Mouse (Mus musculus) urinary bladder, postnatal 0 days (tissue): ENCODE results near the gene Gys1. TPM values are rescaled to one million over a fixed set of nuclear protein-coding genes. Genes with fewer than 3 reads are reported as not detected.

ENCODE experiments used
- microRNA-seq: library from miRNA; unstranded; fragments of <30 nt; microRNA quantifications from one replicate; pipeline ENCODE4, GENCODE M21; 2016
- polyA plus RNA-seq: library from polyadenylated mRNA; unstranded; fragments of >200 nt; fragmentation: Nextera tagmentation; extraction: Ambion mirVana; gene quantifications from 2 replicates; pipeline ENCODE4 v1.2.1, GENCODE M21; 2015

The Gys1 gene
- polyA plus RNA-seq: 58.4 and 71.6 TPM in 2 replicates

DNA sequence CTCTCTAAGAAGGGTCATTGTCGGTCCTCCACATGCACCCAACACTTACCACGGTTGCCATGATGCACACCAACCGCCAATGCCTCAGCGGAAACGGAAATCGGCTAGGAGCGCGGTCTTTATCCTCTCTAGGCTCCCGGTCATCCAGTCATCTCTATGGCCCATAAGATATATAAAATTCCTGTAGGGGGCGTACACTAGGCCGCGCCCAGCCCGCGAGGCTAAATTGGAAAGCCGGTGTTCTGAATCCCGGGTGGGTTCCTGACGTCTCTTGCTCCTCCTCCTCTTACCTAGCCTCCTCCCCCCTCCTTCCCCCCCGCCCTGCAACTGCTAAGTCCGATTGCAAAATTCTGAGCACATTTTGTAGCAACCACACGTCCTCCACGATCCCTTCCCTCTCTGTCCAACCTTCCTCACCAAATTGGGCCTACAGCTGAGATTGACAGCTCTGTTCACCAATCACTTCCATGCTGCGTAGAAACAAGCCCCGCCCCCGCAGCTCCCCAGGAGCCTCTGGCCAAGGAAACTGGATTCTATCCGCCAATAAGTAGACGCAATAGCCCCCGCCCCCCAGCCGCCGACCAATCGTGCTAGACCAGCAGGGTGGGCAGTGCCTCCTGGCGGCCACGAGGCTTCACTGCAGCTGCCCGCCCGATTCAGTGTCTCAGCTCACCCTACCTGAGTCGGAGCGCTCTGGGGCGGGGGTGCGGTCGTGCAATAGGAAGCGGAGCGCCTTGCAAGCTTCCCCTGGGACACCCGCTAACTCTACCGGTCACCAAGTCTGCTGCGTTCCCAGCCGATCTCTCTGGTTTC lies at the start of gene Gys1:
Gys1 (plus strand) TSS at position 642 of the 813 bp plus-strand sequence.

DNA sequence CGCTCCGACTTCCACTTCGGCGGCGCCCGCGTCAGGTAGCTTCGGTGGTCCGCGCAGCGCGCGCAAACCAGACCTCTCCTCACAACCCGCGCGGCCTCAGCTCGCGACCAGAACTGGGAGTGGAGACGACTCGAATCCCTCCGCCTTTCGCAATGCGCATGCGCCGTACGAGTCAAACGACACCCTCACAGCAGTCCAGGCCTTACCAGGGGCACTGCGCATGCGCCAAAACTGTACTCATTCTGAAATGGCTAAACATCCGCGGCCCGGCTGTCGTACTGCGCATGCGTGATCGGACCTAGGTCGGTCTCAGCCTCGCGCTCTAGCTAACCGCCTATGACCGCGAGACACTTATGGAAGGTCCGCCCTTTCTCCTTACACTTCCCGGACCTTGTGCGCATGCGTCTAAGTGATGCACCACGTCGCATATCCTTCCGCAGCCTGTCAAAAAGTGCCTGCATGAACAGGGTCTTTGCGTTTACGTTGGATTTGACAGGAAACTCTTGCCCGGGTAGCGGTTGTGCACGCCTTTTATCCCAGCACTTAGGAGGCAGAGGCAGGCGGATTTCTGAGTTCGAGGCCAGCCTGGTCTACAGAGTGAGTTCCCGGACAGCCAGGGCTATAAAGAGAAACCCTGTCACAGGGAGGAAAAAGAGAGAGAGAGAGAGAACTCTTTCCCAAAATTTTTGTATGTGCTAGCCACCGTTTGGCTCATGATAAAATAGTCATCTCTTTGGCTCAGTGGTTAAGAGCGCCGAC lies 38.9 kb upstream of the Gys1 start, which contains the start of gene Snrnp70:
Snrnp70 (minus strand) TSS at position 165 of the 759 bp plus-strand sequence.

DNA sequence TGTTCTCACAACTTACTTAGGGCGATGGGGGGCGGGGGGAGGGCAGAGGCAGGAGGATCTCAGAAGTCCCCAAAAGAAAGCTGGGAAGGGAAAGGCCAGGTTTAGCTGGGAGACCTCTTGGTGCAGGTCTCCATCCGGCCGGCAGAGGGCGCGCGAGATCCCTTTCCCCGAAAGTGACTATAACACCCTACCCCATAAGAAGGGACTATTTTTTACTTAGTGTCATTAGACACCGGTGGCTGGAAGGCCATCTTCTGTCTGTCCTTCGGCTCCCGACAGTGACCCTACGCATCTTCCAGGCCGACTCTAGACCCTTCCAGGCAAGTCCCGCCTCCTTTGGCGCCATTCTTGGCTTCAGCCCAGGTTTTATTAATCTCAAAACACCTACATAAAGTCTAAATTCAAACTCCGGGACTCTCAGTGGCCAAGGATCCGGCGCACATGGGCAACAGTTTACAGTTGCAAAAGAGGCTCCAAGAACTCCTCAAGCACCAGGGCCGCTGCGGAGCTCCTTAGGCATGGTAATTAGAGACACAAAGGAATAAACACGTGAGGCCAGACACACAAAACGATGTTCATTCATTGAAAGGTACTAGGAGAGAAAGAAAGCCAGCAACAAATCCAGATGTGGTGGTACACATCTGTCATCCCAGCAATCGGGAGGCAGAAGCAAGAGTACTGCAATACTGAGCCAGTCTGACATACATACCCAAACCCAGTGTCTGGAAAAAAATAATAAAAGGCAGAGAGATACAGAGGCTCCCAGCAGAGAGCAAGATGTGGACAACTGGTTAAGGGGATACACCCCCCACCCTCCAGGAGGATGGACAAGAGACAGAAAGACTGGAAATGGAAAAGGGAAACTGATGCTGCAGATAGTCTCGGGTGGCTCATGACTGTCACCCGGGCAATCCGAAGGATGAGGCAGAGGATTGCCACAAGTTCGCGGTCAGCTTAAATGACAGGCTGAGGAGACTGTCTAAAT lies 29.3 kb upstream of the Gys1 start, which contains the start of gene Kcna7:
Kcna7 (plus strand) TSS at position 563 of the 985 bp plus-strand sequence.

DNA sequence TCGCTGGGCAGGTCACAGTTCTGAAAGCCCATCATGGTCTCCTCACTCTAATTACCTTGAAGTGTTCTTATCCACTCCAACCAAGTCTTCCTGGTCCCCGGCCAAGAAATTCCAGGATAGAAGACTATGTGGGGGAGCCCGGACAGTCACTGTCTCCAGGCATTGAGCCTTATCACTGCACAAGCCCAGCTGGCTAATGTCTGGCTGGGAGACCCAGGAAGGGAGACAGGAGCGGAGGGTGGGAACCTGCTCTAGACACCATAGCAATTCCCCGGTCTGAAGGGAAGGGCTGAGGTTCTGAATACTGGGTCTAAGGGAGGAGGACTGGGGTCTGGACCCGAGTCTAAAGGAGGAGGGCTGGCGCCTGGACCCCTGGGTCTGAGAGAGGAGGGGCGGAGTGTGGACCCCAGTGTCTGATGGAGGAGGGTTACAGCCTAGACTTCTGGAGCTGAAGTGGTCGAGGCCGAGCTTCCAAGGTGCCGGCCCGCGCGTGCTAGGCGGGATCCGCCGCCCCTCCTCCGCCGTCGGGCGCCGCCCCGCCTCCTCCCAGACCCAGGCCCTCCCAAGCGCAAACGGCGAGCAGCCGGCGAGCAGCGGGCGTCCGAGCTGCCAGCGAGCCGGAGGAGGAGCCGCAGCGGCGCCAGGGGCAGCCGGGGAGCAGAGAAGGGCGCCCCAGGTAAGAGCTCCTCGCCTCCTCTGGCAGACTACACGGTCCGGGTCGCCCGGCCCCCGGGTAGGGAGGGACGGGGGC lies 21.4 kb upstream of the Gys1 start, which contains the start of gene Ntf5:
Ntf5 (plus strand) TSS at position 583 of the 751 bp plus-strand sequence.

DNA sequence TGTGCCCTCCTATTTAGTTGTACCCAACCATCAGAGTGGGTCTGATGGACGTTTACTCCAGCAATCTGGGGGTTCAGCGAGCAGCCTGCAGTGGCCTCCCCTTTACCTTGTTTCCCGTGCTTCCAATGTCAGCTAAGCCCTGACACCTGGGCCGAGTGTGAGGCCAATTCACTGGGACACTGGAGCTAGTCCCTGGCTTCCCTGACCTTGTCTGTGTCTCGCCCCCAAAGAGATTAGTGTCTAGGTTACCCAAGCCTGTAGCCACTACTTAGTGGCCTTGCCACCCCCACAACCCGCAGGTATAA lies 14.1 kb upstream of the Gys1 start, which contains the start of gene Lhb:
Lhb (plus strand) TSS at position 206 of the 305 bp plus-strand sequence.

DNA sequence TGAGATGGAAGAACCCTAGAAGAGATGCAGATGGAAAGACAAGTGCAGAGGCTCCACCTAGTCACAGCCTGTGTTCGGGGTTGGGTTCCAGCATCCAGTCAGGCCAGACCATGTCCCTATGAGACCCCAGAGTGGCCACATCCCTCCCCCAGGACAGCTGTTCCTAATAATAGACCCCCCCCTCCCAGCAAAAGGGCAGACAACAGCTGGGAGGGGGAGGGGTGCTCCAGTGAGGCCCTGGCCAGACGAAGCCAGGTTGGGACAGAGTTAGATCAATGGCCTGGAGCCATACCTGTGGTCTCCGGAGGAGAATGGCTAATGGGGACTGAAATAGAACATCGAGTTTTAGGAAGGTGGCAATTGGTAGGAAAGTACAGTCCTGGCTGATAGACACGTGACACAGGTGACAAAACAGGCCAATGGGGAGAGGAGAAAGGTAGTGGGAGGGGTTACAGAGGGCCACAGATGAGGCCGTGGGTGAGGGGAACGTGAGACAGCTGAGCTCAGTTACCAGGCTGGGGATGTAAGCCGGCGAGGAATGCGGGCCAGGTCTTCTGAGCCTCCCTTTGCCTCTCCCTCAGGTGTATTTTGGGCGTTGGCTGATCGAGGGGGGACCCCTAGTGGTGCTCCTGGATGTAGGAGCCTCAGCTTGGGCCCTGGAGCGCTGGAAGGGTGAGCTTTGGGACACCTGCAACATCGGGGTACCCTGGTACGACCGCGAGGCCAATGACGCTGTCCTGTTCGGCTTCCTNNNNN lies 3.1 kb downstream of the Gys1 start, which contains the start of gene Ruvbl2:
Ruvbl2 (minus strand) TSS at position 576 of the 756 bp plus-strand sequence.

DNA sequence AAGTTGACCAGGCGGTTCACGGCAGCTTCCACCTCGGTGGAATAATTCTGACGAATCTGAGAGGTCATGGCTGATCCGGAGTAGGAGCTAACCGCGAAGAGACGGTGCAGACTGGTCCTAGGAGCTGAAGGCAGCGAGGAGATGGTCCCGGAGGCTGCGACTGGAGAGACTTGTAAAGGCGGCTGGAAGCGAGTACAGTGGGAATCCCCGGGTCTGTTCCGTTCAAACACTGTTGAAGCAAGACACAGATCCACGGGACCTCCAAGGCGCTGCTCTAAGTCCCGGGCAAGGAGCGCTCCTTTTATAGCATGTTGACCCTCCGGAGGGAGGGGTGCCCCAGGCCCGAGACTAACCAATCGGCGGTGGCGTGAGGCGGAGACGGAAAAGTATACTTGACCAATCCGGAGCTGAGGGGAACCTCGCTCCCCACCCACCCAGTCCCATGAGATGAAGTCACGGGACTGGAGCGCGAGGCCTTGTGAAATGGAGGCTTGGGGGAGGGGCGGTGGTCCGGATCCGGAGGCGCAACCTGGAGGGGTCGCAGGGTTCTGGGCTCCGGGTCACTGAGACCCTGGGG lies 25.0 kb downstream of the Gys1 start, which contains the start of gene Ftl1:
Ftl1 (minus strand) TSS at position 321 of the 577 bp plus-strand sequence.

DNA sequence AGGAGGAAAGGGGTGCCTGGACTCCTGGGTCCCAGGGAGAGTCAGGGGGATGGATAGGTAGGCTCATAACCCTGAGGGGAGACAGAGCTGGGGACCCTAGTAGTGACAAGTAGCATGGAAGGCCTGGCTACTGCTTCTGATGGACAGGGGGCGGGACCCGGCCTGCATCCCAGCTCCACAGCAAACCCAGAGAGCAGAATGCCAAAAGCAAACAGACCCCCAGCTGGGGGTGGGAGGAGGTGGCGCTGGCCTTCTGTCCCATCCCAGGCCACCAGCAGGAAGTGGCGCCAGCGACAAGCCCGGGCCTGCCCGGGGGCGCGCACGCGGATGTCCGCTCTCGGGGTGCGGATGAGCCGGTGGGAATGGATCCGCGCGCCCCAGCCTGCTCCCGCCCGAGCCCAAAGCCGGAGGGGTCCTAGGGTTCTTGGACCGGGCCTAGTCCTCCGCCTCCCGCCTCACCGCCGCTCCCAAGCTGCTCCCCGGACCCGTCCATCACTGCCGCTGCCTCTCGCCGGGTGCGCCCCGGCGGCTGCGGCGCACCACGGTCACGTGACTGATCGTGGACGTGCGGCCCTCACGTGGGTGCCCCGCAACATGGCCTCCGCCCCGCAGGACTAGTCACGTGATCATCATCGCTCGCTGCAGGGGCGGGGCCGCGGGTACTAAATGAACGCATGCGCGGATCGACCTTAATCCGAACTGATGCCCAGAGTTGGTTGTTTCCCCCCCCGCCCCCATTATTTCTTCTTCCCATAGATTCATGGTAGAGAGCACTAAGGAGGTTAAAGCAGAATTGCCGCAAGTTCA lies 31.8 kb downstream of the Gys1 start, which contains the start of gene Bax:
Bax (minus strand) TSS at position 616 of the 807 bp plus-strand sequence.

DNA sequence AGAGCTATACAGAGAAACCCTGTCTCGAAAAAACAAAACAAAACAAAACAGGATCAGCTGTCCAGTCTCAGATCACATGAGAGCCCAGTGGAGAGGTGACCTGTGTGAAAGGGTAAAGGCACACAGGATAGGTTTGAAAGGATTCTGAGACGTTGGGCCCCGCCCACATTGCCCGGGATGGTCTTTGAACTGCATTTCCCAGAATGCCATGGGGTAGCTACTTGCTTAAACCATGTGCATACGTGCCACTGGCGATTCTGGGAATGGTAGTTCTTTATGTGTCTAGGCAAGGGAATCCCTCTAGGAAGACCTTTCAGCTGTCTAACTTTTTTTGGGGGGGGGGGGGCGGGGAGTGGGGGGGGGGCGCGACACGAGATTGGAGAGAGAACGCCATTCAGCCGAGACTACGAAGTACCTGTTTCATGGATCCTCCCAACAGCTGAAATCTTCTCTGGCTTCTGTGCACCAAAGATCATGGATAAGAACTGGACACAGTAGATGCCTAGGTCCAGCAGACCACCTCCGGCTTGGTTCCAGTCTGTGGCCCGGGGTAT lies 46.8 kb downstream of the Gys1 start, which contains the start of gene Tulp2:
Tulp2 (plus strand) TSS at position 504 of the 554 bp plus-strand sequence.

DNA sequence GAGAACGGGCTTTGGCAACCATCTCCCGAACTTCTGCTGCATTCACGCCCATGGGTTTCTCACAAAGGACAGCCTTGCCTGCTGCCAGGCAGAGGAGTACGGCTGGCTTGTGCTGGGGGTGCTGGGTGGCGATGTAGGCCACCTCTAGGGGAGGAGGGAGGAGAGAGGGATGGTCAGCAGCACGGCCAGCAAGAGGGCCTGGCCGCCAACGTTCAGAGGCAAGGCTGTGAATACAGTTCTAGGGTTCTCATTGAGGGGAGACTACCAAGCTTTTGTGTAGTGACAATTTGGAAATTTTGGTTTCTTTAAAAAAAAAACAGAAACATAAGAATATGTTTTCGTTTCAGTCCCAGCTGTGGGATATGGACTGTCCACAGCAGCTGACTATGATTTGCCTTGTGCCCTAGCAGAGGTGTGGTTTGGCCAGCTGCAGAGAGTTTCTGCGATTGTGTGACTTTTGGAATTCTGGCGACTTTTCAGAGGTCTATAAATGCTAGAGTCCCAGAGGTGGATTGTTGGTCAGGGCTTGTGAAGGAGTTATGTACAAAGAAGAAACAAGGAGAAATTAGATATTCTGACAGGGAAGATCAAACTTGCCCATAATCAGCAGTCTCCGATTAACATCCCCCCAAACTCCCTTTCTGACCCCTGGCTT lies 52.2 kb downstream of the Gys1 start, which contains the start of gene Gm45808:
Gm45808 (minus strand) TSS at position 51 of the 655 bp plus-strand sequence.

DNA sequence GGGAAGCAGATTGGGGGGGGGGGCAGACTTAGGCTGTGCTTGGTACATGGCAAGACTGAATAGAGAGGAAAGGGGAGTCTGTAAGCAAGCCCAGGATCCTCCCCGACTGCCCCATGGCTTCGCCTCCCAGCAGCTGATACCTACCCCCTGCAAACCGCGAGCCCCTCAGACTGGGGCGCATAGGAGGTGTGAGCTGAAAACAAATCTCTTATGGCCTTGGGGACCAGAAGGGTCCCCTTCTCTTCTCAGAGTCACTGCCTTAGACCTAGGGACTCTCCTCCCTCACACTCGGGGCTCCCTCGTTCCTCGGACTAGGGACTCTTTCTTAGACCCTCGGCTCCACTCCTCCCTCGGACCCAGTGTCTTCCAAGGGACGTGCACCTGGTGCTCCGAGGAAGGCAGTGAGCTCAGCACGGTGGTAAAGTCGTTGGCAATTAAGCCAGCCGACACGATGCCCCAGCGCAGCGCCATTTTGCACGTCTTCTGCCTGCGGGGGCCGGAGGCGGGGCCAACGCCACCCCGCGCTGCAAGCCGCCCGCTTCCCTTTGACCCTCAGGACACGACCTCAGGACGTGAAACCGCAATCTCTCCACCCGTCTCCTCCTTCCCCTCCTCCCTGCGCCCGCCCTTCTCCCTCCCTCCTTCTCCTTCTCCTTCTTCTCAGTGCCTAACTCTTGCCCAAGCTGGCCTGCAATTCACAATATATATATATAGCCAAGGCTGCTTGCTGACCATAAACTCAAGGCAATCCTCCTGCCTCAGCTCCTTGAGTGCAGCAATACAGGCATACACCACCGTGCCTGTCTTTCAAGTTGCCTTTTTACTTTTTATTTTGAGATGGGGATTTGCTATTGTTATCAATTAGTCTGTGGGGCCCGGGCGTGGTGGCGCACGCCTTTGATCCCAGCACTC lies 53.9 kb downstream of the Gys1 start, which contains the start of gene Dhdh:
Dhdh (minus strand) TSS at position 513 of the 912 bp plus-strand sequence.

Small RNA genes within 50 kb of the gene (microRNA-seq; reads per million reads assigned to microRNA genes)
- not detected for gene Gm22133

Other genes with a start within 250 kb of the Gys1 start
- gene Ccdc155, start 230.0 kb upstream of the Gys1 start, polyA plus RNA-seq: 0.26 and 0.35 TPM in 2 replicates
- 13.9 and 16.5 TPM in 2 replicates for gene Dkkl1, start 222.7 kb upstream of the Gys1 start, polyA plus RNA-seq
- gene Tead2, start 219.1 kb upstream of the Gys1 start, polyA plus RNA-seq: 39.4 and 41.4 TPM in 2 replicates
- gene Cd37, start 195.7 kb upstream of the Gys1 start, polyA plus RNA-seq: 4.2 and 18.7 TPM in 2 replicates
- not detected in 2 replicates for gene Slc6a16, start 193.8 kb upstream of the Gys1 start, polyA plus RNA-seq
- not detected in 2 replicates for gene Slc6a21, start 157.3 kb upstream of the Gys1 start, polyA plus RNA-seq
- 17.6 and 18.0 TPM in 2 replicates for gene Trpm4, start 101.1 kb upstream of the Gys1 start, polyA plus RNA-seq
- 0.17 and 0.27 TPM in 2 replicates for gene Hrc, start 99.6 kb upstream of the Gys1 start, polyA plus RNA-seq
- 0.91 and 2.1 TPM in 2 replicates for gene Ppfia3, start 67.8 kb upstream of the Gys1 start, polyA plus RNA-seq
- gene Lin7b, start 64.3 kb upstream of the Gys1 start, polyA plus RNA-seq: 23.4 and 26.6 TPM in 2 replicates
- 81.3 and 94.3 TPM in 2 replicates for gene Snrnp70, start 39.1 kb upstream of the Gys1 start, polyA plus RNA-seq
- gene Kcna7, start 29.2 kb upstream of the Gys1 start, polyA plus RNA-seq: 0.28 TPM in 1 of 2 replicates, not detected in the other
- gene Ntf5, start 21.1 kb upstream of the Gys1 start, polyA plus RNA-seq: 3.9 and 4.3 TPM in 2 replicates
- not detected in 2 replicates for gene Lhb, start 14.0 kb upstream of the Gys1 start, polyA plus RNA-seq
- gene Ruvbl2, start 3.3 kb downstream of the Gys1 start, polyA plus RNA-seq: 42.6 and 47.1 TPM in 2 replicates
- 3,306 and 5,466 TPM in 2 replicates for gene Ftl1, start 25.0 kb downstream of the Gys1 start, polyA plus RNA-seq
- gene Bax, start 32.1 kb downstream of the Gys1 start, polyA plus RNA-seq: 169 and 185 TPM in 2 replicates
- gene Tulp2, start 47.0 kb downstream of the Gys1 start, polyA plus RNA-seq: 0.48 and 0.69 TPM in 2 replicates
- gene Gm45808, start 52.0 kb downstream of the Gys1 start, polyA plus RNA-seq: not detected in 2 replicates
- gene Dhdh, start 54.0 kb downstream of the Gys1 start, polyA plus RNA-seq: 2.6 and 3.0 TPM in 2 replicates
- 170 and 174 TPM in 2 replicates for gene Nucb1, start 75.6 kb downstream of the Gys1 start, polyA plus RNA-seq
- gene Ppp1r15a, start 91.4 kb downstream of the Gys1 start, polyA plus RNA-seq: 18.5 and 26.0 TPM in 2 replicates
- 2.5 and 2.8 TPM in 2 replicates for gene Plekha4, start 91.5 kb downstream of the Gys1 start, polyA plus RNA-seq
- gene Hsd17b14, start 120.0 kb downstream of the Gys1 start, polyA plus RNA-seq: 15.2 and 15.7 TPM in 2 replicates
- gene Bcat2, start 135.3 kb downstream of the Gys1 start, polyA plus RNA-seq: 28.3 TPM in 2 replicates
- gene Fgf21, start 180.6 kb downstream of the Gys1 start, polyA plus RNA-seq: 0.17 and 0.23 TPM in 2 replicates
- gene Fut1, start 182.4 kb downstream of the Gys1 start, polyA plus RNA-seq: not detected in 2 replicates
- gene Izumo1, start 187.0 kb downstream of the Gys1 start, polyA plus RNA-seq: 0.17 TPM in 1 of 2 replicates, not detected in the other
- gene Rasip1, start 192.6 kb downstream of the Gys1 start, polyA plus RNA-seq: 3.9 and 4.1 TPM in 2 replicates
- 4.6 and 5.5 TPM in 2 replicates for gene Mamstr, start 205.1 kb downstream of the Gys1 start, polyA plus RNA-seq
- 2.7 and 2.9 TPM in 2 replicates for gene Fut2, start 231.6 kb downstream of the Gys1 start, polyA plus RNA-seq
- gene Ntn5, start 249.2 kb downstream of the Gys1 start, polyA plus RNA-seq: not detected in 2 replicates